12 mouse cellular contexts compared by ENCODE assay signal in the genomic region with DNA sequence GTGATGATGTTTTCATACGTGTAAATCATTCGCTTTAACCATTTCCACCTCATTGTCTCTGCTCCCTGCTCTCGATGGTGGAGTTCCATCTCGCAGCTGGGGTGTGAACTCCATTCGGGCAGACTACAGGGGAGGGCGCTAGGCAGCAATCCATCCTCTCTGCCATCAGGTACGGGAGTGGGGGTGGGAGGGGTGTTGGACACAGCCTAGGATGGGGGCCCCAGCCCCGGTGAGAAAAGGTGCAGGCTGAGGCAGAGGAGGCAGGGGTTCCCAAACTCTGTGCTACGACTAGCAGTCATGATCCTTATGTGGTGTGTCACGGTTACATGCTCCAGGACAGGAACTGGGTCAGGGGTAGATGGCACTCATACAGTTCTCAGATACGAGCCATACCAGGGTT.
DNase-seq lines count a peak whose midpoint lies in the region; ATAC-seq and TF ChIP-seq lines count a peak whose summit lies in the region.
"Had no signal": no experiment of that assay in that cellular context is flagged by ENCODE, and none has a peak within 500 bp of the region (broad histone marks: within the 10 kb centered on the region; RNA-seq: fewer than 3 reads in every experiment).

No protein-coding gene starts in this region.

- DNase-seq in gastrocnemius, adult 2 months: no peak
- no peak for DNase-seq in gastrocnemius, postnatal 10 days
- peak; percentile 50 for DNase-seq in forebrain, embryonic 11.5 days (ENCODE audit: low spot score)
- no peak for DNase-seq in cerebellum, adult 11-12 months
- DNase-seq in layer of hippocampus, adult 18-20 months (ENCODE audit: low spot score in 2 of 2): no peak
- no peak for DNase-seq in ovary, postnatal 36 days (ENCODE audit: low spot score)
- DNase-seq: cerebellum, adult 9-10 months; gastrocnemius, postnatal 14 days had no signal

- no peak for TF ChIP-seq CTCF in gastrocnemius, adult 2 months (IDR thresholded peaks at IDR 0.05)

- H3K9ac ChIP-seq in forebrain, embryonic 11.5 days (ENCODE audit: low read length): no peak overlapping the region
- 0 out of 2 replicates have a peak overlapping the region, but pooled peaks have one; percentile 19 for H3K9ac ChIP-seq in hindbrain, embryonic 13.5 days
- 0 out of 2 replicates have a peak overlapping the region, but pooled peaks have one; percentile 36 for H3K9ac ChIP-seq in midbrain, embryonic 13.5 days (replicated peaks)

- peak; percentile 58 for ATAC-seq in forebrain, embryonic 11.5 days (replicated peaks; ENCODE audit: low FRiP score)
- no peak for ATAC-seq in hindbrain, embryonic 13.5 days (ENCODE audit: low FRiP score)
- ATAC-seq in midbrain, embryonic 13.5 days: peak; percentile 73

- no peak overlapping the region for H3K4me3 ChIP-seq in gastrocnemius, adult 2 months
- no peak overlapping the region for H3K4me3 ChIP-seq in forebrain, embryonic 11.5 days (ENCODE audit: low read depth, low read length)
- H3K4me3 ChIP-seq in hindbrain, embryonic 13.5 days: no peak overlapping the region
- no peak overlapping the region for H3K4me3 ChIP-seq in midbrain, embryonic 13.5 days (replicated peaks)

- 79% methylated on average over 11 of the region's 11 CpGs for WGBS in forebrain, embryonic 11.5 days
- WGBS in hindbrain, embryonic 13.5 days: 65% methylated on average over 11 of the region's 11 CpGs
- 71% methylated on average over 11 of the region's 11 CpGs for WGBS in midbrain, embryonic 13.5 days

- peak overlapping the region; percentile 43; the same call in 1 of the 2 replicates for H3K27ac ChIP-seq in gastrocnemius, adult 2 months
- H3K27ac ChIP-seq in forebrain, embryonic 11.5 days (ENCODE audit: low read depth, low read length): no peak overlapping the region
- peak overlapping the region; percentile 79 for H3K27ac ChIP-seq in hindbrain, embryonic 13.5 days
- H3K27ac ChIP-seq in midbrain, embryonic 13.5 days: peak overlapping the region; percentile 64
- H3K27ac ChIP-seq: kidney, postnatal 0 days had no signal

- H3K9me3 ChIP-seq in forebrain, embryonic 11.5 days (ENCODE audit: control insufficient read depth, low read length): no peaks in the 10 kb centered on the region
- no peaks in the 10 kb centered on the region for H3K9me3 ChIP-seq in hindbrain, embryonic 13.5 days
- H3K9me3 ChIP-seq in midbrain, embryonic 13.5 days: no peaks in the 10 kb centered on the region

- intact Hi-C loops in gastrocnemius, adult 2 months (cut with DNase I): no loop called here

- no peaks in the 10 kb centered on the region for H3K36me3 ChIP-seq in forebrain, embryonic 11.5 days (ENCODE audit: control insufficient read depth, insufficient read depth, low read length)
- no peaks in the 10 kb centered on the region for H3K36me3 ChIP-seq in hindbrain, embryonic 13.5 days
- no peaks in the 10 kb centered on the region for H3K36me3 ChIP-seq in midbrain, embryonic 13.5 days

- no peak overlapping the region for H3K4me2 ChIP-seq in forebrain, embryonic 11.5 days (ENCODE audit: low read depth, low read length, severe bottlenecking)
- no peak overlapping the region for H3K4me2 ChIP-seq in hindbrain, embryonic 13.5 days
- no peak overlapping the region for H3K4me2 ChIP-seq in midbrain, embryonic 13.5 days (replicated peaks)
- H3K4me2 ChIP-seq: heart, embryonic 11.5 days had no signal

- peaks cover 4% of the 10 kb centered on the region; the same call in 1 of the 2 replicates for H3K4me1 ChIP-seq in forebrain, embryonic 11.5 days (replicated peaks; ENCODE audit: control insufficient read depth, insufficient read depth, low read length)
- H3K4me1 ChIP-seq in hindbrain, embryonic 13.5 days (replicated peaks): peaks cover 19% of the 10 kb centered on the region
- peaks cover 9% of the 10 kb centered on the region for H3K4me1 ChIP-seq in midbrain, embryonic 13.5 days (replicated peaks)

- no peaks in the 10 kb centered on the region for H3K27me3 ChIP-seq in forebrain, embryonic 11.5 days (ENCODE audit: control insufficient read depth, insufficient read depth, low read length)
- no peaks in the 10 kb centered on the region for H3K27me3 ChIP-seq in hindbrain, embryonic 13.5 days
- H3K27me3 ChIP-seq in midbrain, embryonic 13.5 days: no peaks in the 10 kb centered on the region
